Mouse (Mus musculus): ENCODE measurements around the gene Rtl5. TPM values are rescaled to one million over a fixed set of nuclear protein-coding genes. Genes with fewer than 3 reads are reported as not detected.

The Rtl5 gene
- total RNA-seq, 1 experiment, result 0.54 TPM

- in situ Hi-C loops (cut with MboI; ENCODE audit: low sequenced_read_pairs in 2 of 2, unreplicated experiment in 2 of 2), result loop anchor here in 1 of 2 experiments (10.0 kb wide), 1 partner anchor 94 kb away; no protein-coding TSS in a partner anchor
Observed at GRCm38 (mm10) chrX:102068811-102069540, 2.1 kb downstream of the Rtl5 start.

DNA sequence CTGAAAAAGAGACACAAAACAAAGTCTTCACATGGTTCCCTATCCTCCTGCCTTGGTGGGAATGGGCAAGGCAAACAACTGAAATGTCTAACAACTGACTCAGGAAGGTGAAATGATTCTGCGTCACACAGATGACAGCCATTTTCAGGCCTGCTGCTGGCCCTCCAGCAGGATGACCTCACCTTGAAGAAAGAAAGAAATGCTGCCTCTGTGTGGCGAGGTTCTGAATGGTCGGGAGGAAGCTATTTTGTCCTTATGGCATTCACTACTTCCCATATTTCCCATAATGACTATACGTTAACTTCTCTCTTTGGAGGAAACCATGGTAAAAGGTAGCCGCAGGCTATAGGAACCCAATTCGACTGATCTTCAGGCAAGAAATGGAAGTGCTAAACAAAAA lies 4.0 kb downstream of the Rtl5 start:
- H3K9me3 ChIP-seq (ENCODE audit: control insufficient read depth, insufficient read depth, low read depth, low read length), result no peaks in the 10 kb centered on the region
- TF ChIP-seq ZC3H11A (IDR thresholded peaks at IDR 0.05; ENCODE audit: borderline replicate concordance, low read depth, low read length) (no peak), MAFK (IDR thresholded peaks at IDR 0.05; ENCODE audit: insufficient read depth, low read depth, low read length) (no peak)
- in situ Hi-C loops (cut with MboI; ENCODE audit: low sequenced_read_pairs in 2 of 2, unreplicated experiment in 2 of 2), result loop anchor here in 1 of 2 experiments (10.0 kb wide), 1 partner anchor 92 kb away; no protein-coding TSS in a partner anchor
- no peak overlapping the region for H3K27ac ChIP-seq (ENCODE audit: insufficient read depth, low read depth, low read length, poor library complexity, severe bottlenecking)
- H3K36me3 ChIP-seq (ENCODE audit: control insufficient read depth, insufficient read depth, low read length, poor library complexity, severe bottlenecking), result no peaks in the 10 kb centered on the region
- no peak overlapping the region for H3K4me3 ChIP-seq (ENCODE audit: insufficient read depth in 1 of 2, low read depth in 1 of 2, low read length in 2 of 2, poor library complexity in 1 of 2, severe bottlenecking in 1 of 2)
- DNase-seq (ENCODE audit: low read depth, low spot score), result no peak
- H3K4me1 ChIP-seq (ENCODE audit: control insufficient read depth in 2 of 2, insufficient read depth in 2 of 2, low read length in 2 of 2, poor library complexity in 1 of 2), result 0 out of 4 replicates have a peak, but pooled peaks cover 0 to 3% of the 10 kb centered on the region in 2 experiments
- H3K9ac ChIP-seq (ENCODE audit: insufficient read depth, low read depth, low read length, poor library complexity, severe bottlenecking), result no peak overlapping the region

More at GRCm38 (mm10) chrX:102068811-102069540, 2.1 kb downstream of the Rtl5 start:
- no peak for DNase-seq (ENCODE audit: low read depth, low spot score)
- Histone ChIP-seq H3K9ac (ENCODE audit: insufficient read depth, low read depth, low read length, poor library complexity, severe bottlenecking) (no peak overlapping the region), H3K27ac (ENCODE audit: insufficient read depth, low read depth, low read length, poor library complexity, severe bottlenecking) (no peak overlapping the region), H3K4me3 (ENCODE audit: insufficient read depth in 1 of 2, low read depth in 1 of 2, low read length in 2 of 2, poor library complexity in 1 of 2, severe bottlenecking in 1 of 2) (no peak overlapping the region), H3K4me1 (ENCODE audit: control insufficient read depth in 2 of 2, insufficient read depth in 2 of 2, low read length in 2 of 2, poor library complexity in 1 of 2) (0 out of 4 replicates have a peak, but pooled peaks cover 0 to 3% of the 10 kb centered on the region in 2 experiments), H3K36me3 (ENCODE audit: control insufficient read depth, insufficient read depth, low read length, poor library complexity, severe bottlenecking) (no peaks in the 10 kb centered on the region), H3K9me3 (ENCODE audit: control insufficient read depth, insufficient read depth, low read depth, low read length) (no peaks in the 10 kb centered on the region)
- TF ChIP-seq ZNF384 (IDR thresholded peaks at IDR 0.05; ENCODE audit: low read depth, low read length), result no peak
- no peak for TF ChIP-seq HCFC1 (IDR thresholded peaks at IDR 0.05; ENCODE audit: borderline replicate concordance, insufficient read depth, low read length)

- TF ChIP-seq CHD2 (IDR thresholded peaks at IDR 0.05; ENCODE audit: low read depth, low read length), result no peak
- no peak for TF ChIP-seq HCFC1 (IDR thresholded peaks at IDR 0.05; ENCODE audit: borderline replicate concordance, insufficient read depth, low read length)
- TF ChIP-seq ZNF384 (IDR thresholded peaks at IDR 0.05; ENCODE audit: low read depth, low read length), result no peak
- TF ChIP-seq MAFK (IDR thresholded peaks at IDR 0.05; ENCODE audit: insufficient read depth, low read depth, low read length), result no peak
- TF ChIP-seq ZC3H11A (IDR thresholded peaks at IDR 0.05; ENCODE audit: borderline replicate concordance, low read depth, low read length), result peak; percentile 58; the same call in 1 of the 2 replicates
- in situ Hi-C loops (cut with MboI; ENCODE audit: low sequenced_read_pairs in 2 of 2, unreplicated experiment in 2 of 2), result loop anchor here in 1 of 2 experiments (10.0 kb wide), 1 partner anchor 91 kb away; no protein-coding TSS in a partner anchor
- DNase-seq (ENCODE audit: low read depth, low spot score), result peak; percentile 48
- Histone ChIP-seq H3K9ac (ENCODE audit: insufficient read depth, low read depth, low read length, poor library complexity, severe bottlenecking) (no peak overlapping the region), H3K4me3 (ENCODE audit: insufficient read depth in 1 of 2, low read depth in 1 of 2, low read length in 2 of 2, poor library complexity in 1 of 2, severe bottlenecking in 1 of 2) (no peak overlapping the region), H3K36me3 (ENCODE audit: control insufficient read depth, insufficient read depth, low read length, poor library complexity, severe bottlenecking) (no peaks in the 10 kb centered on the region), H3K9me3 (ENCODE audit: control insufficient read depth, insufficient read depth, low read depth, low read length) (no peaks in the 10 kb centered on the region), H3K4me1 (ENCODE audit: control insufficient read depth in 2 of 2, insufficient read depth in 2 of 2, low read length in 2 of 2, poor library complexity in 1 of 2) (0 out of 4 replicates have a peak, but pooled peaks cover 0 to 3% of the 10 kb centered on the region in 2 experiments), H3K27ac (ENCODE audit: insufficient read depth, low read depth, low read length, poor library complexity, severe bottlenecking) (no peak overlapping the region)
Observed at GRCm38 (mm10) chrX:102066134-102066533, 5.0 kb downstream of the Rtl5 start.

- no peak for TF ChIP-seq ZC3H11A (IDR thresholded peaks at IDR 0.05; ENCODE audit: borderline replicate concordance, low read depth, low read length)
- TF ChIP-seq MAFK (IDR thresholded peaks at IDR 0.05; ENCODE audit: insufficient read depth, low read depth, low read length), result no peak
- no peak for TF ChIP-seq HCFC1 (IDR thresholded peaks at IDR 0.05; ENCODE audit: borderline replicate concordance, insufficient read depth, low read length)
- TF ChIP-seq CHD2 (IDR thresholded peaks at IDR 0.05; ENCODE audit: low read depth, low read length), result no peak
- no peak for TF ChIP-seq ZNF384 (IDR thresholded peaks at IDR 0.05; ENCODE audit: low read depth, low read length)
- no peak for DNase-seq (ENCODE audit: low read depth, low spot score)
- Histone ChIP-seq H3K36me3 (ENCODE audit: control insufficient read depth, insufficient read depth, low read length, poor library complexity, severe bottlenecking) (no peaks in the 10 kb centered on the region), H3K27ac (ENCODE audit: insufficient read depth, low read depth, low read length, poor library complexity, severe bottlenecking) (no peak overlapping the region), H3K9ac (ENCODE audit: insufficient read depth, low read depth, low read length, poor library complexity, severe bottlenecking) (no peak overlapping the region), H3K4me1 (ENCODE audit: control insufficient read depth in 2 of 2, insufficient read depth in 2 of 2, low read length in 2 of 2, poor library complexity in 1 of 2) (no peaks in the 10 kb centered on the region), H3K4me3 (ENCODE audit: insufficient read depth in 1 of 2, low read depth in 1 of 2, low read length in 2 of 2, poor library complexity in 1 of 2, severe bottlenecking in 1 of 2) (no peak overlapping the region), H3K9me3 (ENCODE audit: control insufficient read depth, insufficient read depth, low read depth, low read length) (no peaks in the 10 kb centered on the region)
- in situ Hi-C loops (cut with MboI; ENCODE audit: low sequenced_read_pairs in 2 of 2, unreplicated experiment in 2 of 2), result loop anchor here in 1 of 2 experiments (10.0 kb wide), 1 partner anchor 90 kb away; no protein-coding TSS in a partner anchor
Observed at GRCm38 (mm10) chrX:102065213-102065775, 5.8 kb downstream of the Rtl5 start.

All from ES-E14 (cell line).